Mouse (Mus musculus): ENCODE data around the gene Bola1. TPM values are rescaled to one million over a fixed set of nuclear protein-coding genes. Genes with fewer than 3 reads are reported as not detected.

The Bola1 gene
- polyA plus RNA-seq, 1 experiment from 2014 or later = 72.4 TPM

DNA sequence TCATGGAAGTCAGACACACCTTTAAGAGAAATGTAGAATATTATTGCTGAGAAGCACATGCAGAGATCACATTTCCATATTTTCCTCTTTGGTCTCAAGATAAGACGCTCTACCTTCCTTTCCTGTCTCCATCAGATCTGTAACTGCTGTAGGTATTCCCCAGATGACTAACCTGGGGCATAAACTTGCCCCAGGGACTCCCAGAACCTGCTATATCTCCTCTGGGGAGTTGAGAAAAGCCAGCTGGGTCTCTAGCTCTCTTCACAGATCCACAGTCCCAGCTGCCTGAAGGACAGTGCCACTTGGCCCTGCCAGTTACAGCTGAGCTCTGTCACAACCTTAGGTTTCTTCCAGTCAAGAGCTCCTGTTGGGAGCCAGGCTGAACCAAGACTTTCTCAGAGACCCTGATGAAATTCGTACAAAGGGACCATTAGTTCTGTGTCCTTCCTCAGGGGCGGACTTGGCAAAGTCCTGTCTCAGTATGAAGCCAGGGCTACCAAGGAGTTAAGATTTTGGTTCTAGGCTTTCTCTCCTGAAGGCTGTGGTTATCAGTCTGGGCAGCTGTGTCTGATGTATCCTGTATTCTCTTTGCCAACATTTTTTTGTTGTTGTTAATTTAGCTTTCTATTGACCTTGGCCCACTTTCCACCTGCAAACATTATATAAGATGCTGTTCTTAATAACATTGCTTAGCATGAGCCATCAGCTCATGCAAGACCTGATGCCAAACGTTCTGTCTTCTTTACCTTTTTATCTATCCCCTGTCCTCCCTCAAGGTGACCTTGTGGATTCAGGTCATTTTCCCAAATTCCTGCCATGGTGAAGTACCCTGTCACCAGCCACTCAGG lies 11.6 kb upstream of the Bola1 start:
- H3K4me3 ChIP-seq (replicated peaks; ENCODE audit: low read length) = no peak overlapping the region
- H3K4me2 ChIP-seq (replicated peaks) = no peak overlapping the region
- DNase-seq (ENCODE audit: low spot score) (no peak), ATAC-seq (ENCODE audit: low FRiP score) (no peak)
- no peaks in the 10 kb centered on the region for H3K4me1 ChIP-seq (replicated peaks; ENCODE audit: control insufficient read depth, insufficient read depth, low read length)
- no peaks in the 10 kb centered on the region for H3K27me3 ChIP-seq (ENCODE audit: control insufficient read depth, insufficient read depth, low read length)
- no peak overlapping the region for H3K9ac ChIP-seq
- no peak overlapping the region for H3K27ac ChIP-seq
- no peaks in the 10 kb centered on the region for H3K36me3 ChIP-seq (replicated peaks; ENCODE audit: control insufficient read depth, insufficient read depth)
- WGBS = 81% methylated on average over 4 of the region's 4 CpGs
- no peaks in the 10 kb centered on the region for H3K9me3 ChIP-seq (ENCODE audit: control insufficient read depth, low read length)

DNA sequence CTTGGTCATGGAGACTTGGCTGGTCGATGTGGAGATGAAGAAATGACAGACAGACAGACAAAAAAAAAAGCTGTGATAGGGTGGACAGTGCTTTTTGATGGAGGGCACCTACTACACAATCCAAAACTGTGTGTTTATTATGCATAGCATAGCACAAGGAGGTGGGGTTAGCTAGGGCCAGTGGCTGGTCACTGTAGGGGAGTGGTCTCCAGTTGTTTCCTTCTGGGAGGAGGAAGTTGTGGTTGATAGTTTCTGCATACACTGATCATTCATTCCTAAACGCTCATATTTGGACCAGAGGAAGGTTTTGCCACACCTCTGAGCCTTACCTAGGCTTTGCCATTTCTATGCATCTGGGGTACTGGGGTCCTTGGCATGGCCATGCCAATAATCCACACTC lies 10.9 kb upstream of the Bola1 start:
- DNase-seq (ENCODE audit: low spot score) = no peak
- Histone ChIP-seq H3K4me3 (replicated peaks; ENCODE audit: low read length) (no peak overlapping the region), H3K4me2 (replicated peaks) (no peak overlapping the region), H3K4me1 (replicated peaks; ENCODE audit: control insufficient read depth, insufficient read depth, low read length) (no peaks in the 10 kb centered on the region), H3K36me3 (replicated peaks; ENCODE audit: control insufficient read depth, insufficient read depth) (no peaks in the 10 kb centered on the region), H3K27me3 (ENCODE audit: control insufficient read depth, insufficient read depth, low read length) (no peaks in the 10 kb centered on the region), H3K27ac (no peak overlapping the region), H3K9me3 (ENCODE audit: control insufficient read depth, low read length) (no peaks in the 10 kb centered on the region), H3K9ac (no peak overlapping the region)
- 80% methylated on average over 2 of the region's 2 CpGs for WGBS
- no peak for ATAC-seq (ENCODE audit: low FRiP score)

DNA sequence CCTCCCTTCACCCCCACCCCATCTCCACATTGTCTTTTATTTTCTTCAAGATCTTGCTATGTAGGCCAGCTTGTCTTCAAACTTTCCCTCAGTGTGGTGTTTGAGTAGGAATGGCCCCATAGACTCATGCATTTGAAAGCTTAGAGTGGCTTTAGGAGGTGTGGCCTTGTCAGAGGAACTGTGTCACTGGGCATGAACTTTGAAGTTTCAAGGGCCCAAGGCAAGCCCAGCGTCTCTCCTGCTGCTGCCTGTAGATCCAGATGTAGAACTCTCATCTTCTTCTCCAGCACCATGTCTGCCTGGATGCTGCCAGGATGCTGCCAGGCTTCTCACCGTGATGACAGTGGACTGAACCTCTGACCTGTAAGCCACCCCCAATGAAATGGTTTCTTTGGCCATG lies 9.3 kb upstream of the Bola1 start:
- Histone ChIP-seq H3K36me3 (replicated peaks; ENCODE audit: control insufficient read depth, insufficient read depth) (no peaks in the 10 kb centered on the region), H3K4me3 (replicated peaks; ENCODE audit: low read length) (no peak overlapping the region), H3K9ac (no peak overlapping the region), H3K27me3 (ENCODE audit: control insufficient read depth, insufficient read depth, low read length) (no peaks in the 10 kb centered on the region), H3K9me3 (ENCODE audit: control insufficient read depth, low read length) (no peaks in the 10 kb centered on the region), H3K4me2 (replicated peaks) (no peak overlapping the region), H3K4me1 (replicated peaks; ENCODE audit: control insufficient read depth, insufficient read depth, low read length) (no peaks in the 10 kb centered on the region), H3K27ac (no peak overlapping the region)
- no peak for DNase-seq (ENCODE audit: low spot score)
- ATAC-seq (ENCODE audit: low FRiP score) = no peak
- 78% methylated on average over 2 of the region's 2 CpGs for WGBS

DNA sequence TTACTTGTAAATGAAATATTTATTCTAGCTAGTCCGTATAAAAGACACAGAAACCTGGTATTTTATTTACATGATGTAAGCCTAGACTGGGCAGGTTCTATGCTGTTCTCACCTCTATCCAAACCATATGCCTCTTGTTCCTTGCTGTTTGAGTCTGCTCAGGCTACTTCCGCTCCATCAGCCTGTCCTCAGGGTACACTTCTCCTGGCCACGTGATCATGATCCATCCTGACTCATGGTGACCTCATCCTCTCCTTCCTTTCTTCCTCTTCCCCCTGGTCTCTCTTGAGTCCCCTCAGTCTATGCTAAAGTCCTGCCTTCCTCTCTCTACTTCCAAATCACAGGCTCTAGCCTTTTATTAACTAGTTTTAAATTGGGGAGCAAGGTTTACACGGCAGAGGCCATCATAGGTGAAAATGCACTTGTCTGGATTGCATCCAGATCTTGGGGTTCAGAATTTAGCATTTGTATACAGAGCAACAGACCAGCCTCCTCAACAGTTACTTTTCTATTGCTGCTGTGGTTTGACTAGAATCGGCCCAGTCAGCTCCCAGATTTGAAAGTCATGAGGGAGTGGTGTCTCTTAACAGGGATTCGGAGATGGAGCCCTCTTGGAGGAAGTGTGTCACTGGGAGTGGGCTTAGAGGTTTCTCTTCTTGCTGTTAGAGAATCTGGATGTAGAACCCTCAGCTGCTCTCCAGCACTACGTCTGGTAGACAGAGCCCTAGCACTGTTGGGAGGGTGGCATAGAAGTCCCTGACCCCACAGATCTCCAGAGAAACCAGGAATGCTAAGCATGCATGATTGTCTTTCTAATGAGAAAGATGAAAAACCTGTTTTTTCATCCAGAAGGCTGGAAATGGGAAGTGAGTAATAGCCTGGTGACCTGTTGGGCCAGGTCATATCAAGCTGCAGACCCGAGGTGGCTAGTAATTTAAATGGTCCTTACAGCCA lies 7.5 kb upstream of the Bola1 start:
- Histone ChIP-seq H3K9ac (no peak overlapping the region), H3K9me3 (ENCODE audit: control insufficient read depth, low read length) (no peaks in the 10 kb centered on the region), H3K36me3 (replicated peaks; ENCODE audit: control insufficient read depth, insufficient read depth) (no peaks in the 10 kb centered on the region), H3K27me3 (ENCODE audit: control insufficient read depth, insufficient read depth, low read length) (no peaks in the 10 kb centered on the region), H3K27ac (no peak overlapping the region), H3K4me1 (replicated peaks; ENCODE audit: control insufficient read depth, insufficient read depth, low read length) (peaks cover 11% of the 10 kb centered on the region), H3K4me3 (replicated peaks; ENCODE audit: low read length) (no peak overlapping the region), H3K4me2 (replicated peaks) (no peak overlapping the region)
- 76% methylated on average over 8 of the region's 8 CpGs for WGBS
- no peak for DNase-seq (ENCODE audit: low spot score)
- ATAC-seq (ENCODE audit: low FRiP score) = no peak

DNA sequence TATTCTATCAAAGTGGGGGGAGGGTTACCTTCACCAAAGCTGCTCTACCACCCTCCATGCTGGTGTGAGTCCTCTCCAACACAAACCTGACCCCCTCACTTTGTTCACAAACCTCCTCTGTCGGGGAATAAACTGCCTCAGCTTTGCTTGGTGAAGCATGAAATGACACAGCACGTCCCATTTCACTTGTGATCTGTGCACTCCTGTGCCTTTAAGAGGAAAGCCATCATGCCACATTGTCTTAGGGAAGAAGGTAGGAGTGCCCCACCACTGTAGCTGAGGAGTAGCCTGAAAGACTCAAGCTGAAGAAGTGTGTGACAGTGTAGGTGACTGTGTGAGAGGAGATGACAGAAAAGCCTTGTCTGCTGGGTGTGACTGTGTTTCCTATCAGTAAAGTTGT lies 5.9 kb upstream of the Bola1 start:
- DNase-seq (ENCODE audit: low spot score) (no peak), ATAC-seq (ENCODE audit: low FRiP score) (no peak)
- Histone ChIP-seq H3K27ac (no peak overlapping the region), H3K4me1 (replicated peaks; ENCODE audit: control insufficient read depth, insufficient read depth, low read length) (peaks cover 21% of the 10 kb centered on the region), H3K4me2 (replicated peaks) (no peak overlapping the region), H3K27me3 (ENCODE audit: control insufficient read depth, insufficient read depth, low read length) (no peaks in the 10 kb centered on the region), H3K9ac (no peak overlapping the region), H3K9me3 (ENCODE audit: control insufficient read depth, low read length) (no peaks in the 10 kb centered on the region), H3K36me3 (replicated peaks; ENCODE audit: control insufficient read depth, insufficient read depth) (no peaks in the 10 kb centered on the region), H3K4me3 (replicated peaks; ENCODE audit: low read length) (no peak overlapping the region)
- WGBS = 15% methylated on average over 2 of the region's 2 CpGs

DNA sequence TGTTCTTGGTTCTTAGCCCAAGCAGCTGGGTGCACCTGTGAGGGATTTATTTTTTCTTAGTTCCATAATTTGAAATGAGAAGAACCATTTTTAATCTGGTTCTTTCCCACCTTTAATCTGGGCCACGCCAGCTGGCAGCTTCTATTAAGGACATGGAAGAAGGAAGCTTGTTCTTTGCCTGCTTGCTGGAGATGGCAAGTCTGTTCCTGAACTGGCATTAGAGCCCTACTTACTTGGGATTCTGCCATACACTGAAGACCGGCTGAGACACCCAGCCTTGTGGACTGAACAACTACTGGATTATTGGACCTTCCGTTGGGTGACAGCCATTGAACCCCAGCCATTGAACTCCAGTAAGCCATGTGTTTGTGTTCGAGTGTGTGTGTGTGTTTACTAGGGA lies 3.3 kb upstream of the Bola1 start:
- no peaks in the 10 kb centered on the region for H3K36me3 ChIP-seq (replicated peaks; ENCODE audit: control insufficient read depth, insufficient read depth)
- DNase-seq (ENCODE audit: low spot score) = no peak
- H3K4me1 ChIP-seq (replicated peaks; ENCODE audit: control insufficient read depth, insufficient read depth, low read length) = peaks cover 29% of the 10 kb centered on the region
- H3K9me3 ChIP-seq (ENCODE audit: control insufficient read depth, low read length) = no peaks in the 10 kb centered on the region
- H3K27ac ChIP-seq = no peak overlapping the region
- no peaks in the 10 kb centered on the region for H3K27me3 ChIP-seq (ENCODE audit: control insufficient read depth, insufficient read depth, low read length)
- H3K9ac ChIP-seq = no peak overlapping the region
- 93% methylated on average over 4 of the region's 4 CpGs for WGBS
- peak overlapping the region; percentile 89; the same call in 1 of the 2 replicates for H3K4me2 ChIP-seq (replicated peaks)
- no peak overlapping the region for H3K4me3 ChIP-seq (replicated peaks; ENCODE audit: low read length)
- ATAC-seq (ENCODE audit: low FRiP score) = no peak

DNA sequence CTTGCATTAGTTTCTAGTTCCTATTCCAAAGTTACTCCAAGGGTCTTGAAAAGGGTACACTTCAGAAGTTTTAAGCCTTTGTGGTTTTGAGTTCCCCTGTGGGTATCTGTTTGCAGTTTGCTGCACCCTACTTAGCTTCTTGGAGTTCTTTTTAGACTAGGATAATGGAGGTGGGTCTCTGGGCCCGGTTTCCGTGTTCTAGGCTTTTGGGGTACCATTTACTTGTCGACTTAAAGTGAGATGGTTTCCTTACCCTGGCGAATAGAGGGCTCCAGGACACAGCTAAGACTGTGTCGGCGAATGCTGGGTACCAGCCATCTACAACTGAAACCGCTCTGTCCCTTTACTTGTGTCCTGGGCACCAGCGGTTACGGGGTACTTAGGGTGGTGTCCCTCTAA lies 2.1 kb upstream of the Bola1 start:
- no peak for DNase-seq (ENCODE audit: low spot score)
- H3K27ac ChIP-seq = peak overlapping the region; percentile 96
- no peak for ATAC-seq (ENCODE audit: low FRiP score)
- no peaks in the 10 kb centered on the region for H3K27me3 ChIP-seq (ENCODE audit: control insufficient read depth, insufficient read depth, low read length)
- H3K4me3 ChIP-seq (replicated peaks; ENCODE audit: low read length) = peak overlapping the region; percentile 54
- no peaks in the 10 kb centered on the region for H3K9me3 ChIP-seq (ENCODE audit: control insufficient read depth, low read length)
- WGBS = 14% methylated on average over 9 of the region's 9 CpGs
- peaks cover 29% of the 10 kb centered on the region for H3K4me1 ChIP-seq (replicated peaks; ENCODE audit: control insufficient read depth, insufficient read depth, low read length)
- H3K36me3 ChIP-seq (replicated peaks; ENCODE audit: control insufficient read depth, insufficient read depth) = no peaks in the 10 kb centered on the region
- H3K4me2 ChIP-seq (replicated peaks) = peak overlapping the region; percentile 89
- peak overlapping the region; percentile 78 for H3K9ac ChIP-seq

DNA sequence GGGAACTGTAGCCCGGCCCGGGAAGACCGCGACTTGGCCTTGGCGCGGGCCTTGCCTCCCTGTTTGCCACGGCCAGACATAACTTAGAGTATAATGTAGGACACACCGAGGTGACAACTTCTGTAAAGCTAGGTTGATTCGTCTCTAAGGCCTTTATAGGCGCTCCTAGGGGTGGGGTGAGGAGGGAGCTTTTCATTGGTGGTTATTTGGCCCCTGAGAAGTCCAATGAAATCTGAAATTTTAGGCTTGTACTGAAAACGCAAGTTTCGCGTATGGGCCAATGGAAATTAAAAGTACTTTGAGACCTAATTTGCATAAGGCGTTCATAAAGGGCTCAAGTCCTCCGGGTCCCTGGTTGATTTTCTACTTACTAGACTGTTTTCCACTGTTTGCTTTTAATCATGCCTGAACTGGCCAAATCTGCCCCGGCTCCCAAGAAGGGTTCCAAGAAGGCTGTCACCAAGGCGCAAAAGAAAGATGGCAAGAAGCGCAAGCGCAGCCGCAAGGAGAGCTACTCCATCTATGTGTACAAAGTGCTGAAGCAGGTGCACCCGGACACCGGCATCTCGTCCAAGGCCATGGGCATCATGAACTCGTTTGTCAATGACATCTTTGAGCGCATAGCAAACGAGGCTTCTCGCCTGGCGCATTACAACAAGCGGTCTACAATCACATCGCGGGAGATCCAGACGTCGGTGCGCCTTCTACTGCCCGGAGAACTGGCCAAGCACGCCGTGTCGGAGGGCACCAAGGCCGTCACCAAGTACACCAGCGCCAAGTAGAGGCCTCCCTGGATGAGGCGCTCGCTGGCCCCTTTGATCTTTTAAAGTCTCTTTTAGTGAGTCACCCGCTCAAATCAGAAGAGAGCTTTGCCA lies 1.5 kb upstream of the Bola1 start, which contains the start of the genes Hist2h2ac and Hist2h2be:
Hist2h2ac (minus strand) TSS at position 116 of the 875 bp plus-strand sequence.
Hist2h2be (plus strand) TSS at position 355 of the 875 bp plus-strand sequence.
- Histone ChIP-seq H3K4me3 (replicated peaks; ENCODE audit: low read length) (peak within 1 kb of the TSS; percentile 54), H3K9me3 (ENCODE audit: control insufficient read depth, low read length) (no peaks in the 10 kb centered on the region), H3K36me3 (replicated peaks; ENCODE audit: control insufficient read depth, insufficient read depth) (no peaks in the 10 kb centered on the region), H3K4me1 (replicated peaks; ENCODE audit: control insufficient read depth, insufficient read depth, low read length) (peaks cover 29% of the 10 kb centered on the region), H3K9ac (peak within 1 kb of the TSS; percentile 78), H3K4me2 (replicated peaks) (peak within 1 kb of the TSS; percentile 89), H3K27me3 (ENCODE audit: control insufficient read depth, insufficient read depth, low read length) (no peaks in the 10 kb centered on the region), H3K27ac (peak within 1 kb of the TSS; percentile 96)
- DNase-seq (ENCODE audit: low spot score) (peak; percentile 80), ATAC-seq (ENCODE audit: low FRiP score) (peak; percentile 81)
- under 1% methylated on average over 43 of the region's 43 CpGs for WGBS
